ENCODE assay signal across 9 mouse cellular contexts in genomic region chr11:3348576-3349342, GRCm38 (mm10). TPM values are rescaled to one million over a fixed set of nuclear protein-coding genes. Genes with fewer than 3 reads are reported as not detected.
A peak's percentile ranks its signal among the peaks of the same experiment; 100 is the strongest.
DNase-seq lines count a peak whose midpoint lies in the region; ATAC-seq and TF ChIP-seq lines count a peak whose summit lies in the region.
"Had no signal": no experiment of that assay in that cellular context is flagged by ENCODE, and none has a peak within 500 bp of the region (broad histone marks: within the 10 kb centered on the region; RNA-seq: fewer than 3 reads in every experiment).

No protein-coding gene starts in this region.

- no peak for TF ChIP-seq EP300 in CH12.LX (IDR thresholded peaks at IDR 0.05; ENCODE audit: low read length)

- no peaks in the 10 kb centered on the region for H3K79me2 ChIP-seq in CH12.LX (replicated peaks; ENCODE audit: control insufficient read depth, extremely low read depth, insufficient read depth, poor library complexity, severe bottlenecking)
- H3K79me2 ChIP-seq in myocyte (ENCODE audit: control insufficient read depth, insufficient read depth) = no peaks in the 10 kb centered on the region

- H3K4me1 ChIP-seq in CH12.LX (ENCODE audit: control insufficient read depth in 1 of 2, insufficient read depth in 2 of 2) = peaks cover 0 to 36% of the 10 kb centered on the region in 2 experiments; a peak in 2 of 4 replicates
- H3K4me1 ChIP-seq in embryonic facial prominence, embryonic 10.5 days = peaks cover 33% of the 10 kb centered on the region
- no peaks in the 10 kb centered on the region for H3K4me1 ChIP-seq in forebrain, embryonic 15.5 days

- TF ChIP-seq CTCF in CH12.LX (conservative IDR thresholded peaks at IDR 0.05 in 1 of 2, IDR thresholded peaks at IDR 0.05 in 1 of 2; ENCODE audit: low read depth in 2 of 2, low read length in 2 of 2) = no peak

- no peaks in the 10 kb centered on the region for H3K27me3 ChIP-seq in CH12.LX (replicated peaks)
- H3K27me3 ChIP-seq in embryonic facial prominence, embryonic 10.5 days (replicated peaks; ENCODE audit: low read depth, poor library complexity, severe bottlenecking) = no peaks in the 10 kb centered on the region
- H3K27me3 ChIP-seq in myocyte (ENCODE audit: control insufficient read depth, insufficient read depth, insufficient read length) = no peaks in the 10 kb centered on the region
- H3K27me3 ChIP-seq in forebrain, embryonic 15.5 days = no peaks in the 10 kb centered on the region
- H3K27me3 ChIP-seq: liver, embryonic 15.5 days had no signal

- TF ChIP-seq POLR2A in CH12.LX (IDR thresholded peaks at IDR 0.05; ENCODE audit: low read depth, low read length) = no peak
- TF ChIP-seq POLR2A in myocyte (IDR thresholded peaks at IDR 0.05; ENCODE audit: insufficient read length, low read depth) = no peak

- H3K4me3 ChIP-seq in CH12.LX (replicated peaks in 1 of 3; ENCODE audit: low read depth in 2 of 3, low read length in 2 of 3, poor library complexity in 1 of 3) (no peak overlapping the region), myocyte (no peak overlapping the region)
- peak overlapping the region; percentile 19; the same call in 1 of the 2 replicates for H3K4me3 ChIP-seq in embryonic facial prominence, embryonic 10.5 days
- H3K4me3 ChIP-seq in forebrain, embryonic 15.5 days = no peak overlapping the region
- H3K4me3 ChIP-seq: liver, embryonic 15.5 days had no signal

- peaks cover 3% of the 10 kb centered on the region for H3K9me3 ChIP-seq in CH12.LX (replicated peaks; ENCODE audit: low read length)
- H3K9me3 ChIP-seq in embryonic facial prominence, embryonic 10.5 days = no peaks in the 10 kb centered on the region
- H3K9me3 ChIP-seq in forebrain, embryonic 15.5 days = no peaks in the 10 kb centered on the region
- H3K9me3 ChIP-seq: liver, embryonic 15.5 days had no signal

- peaks cover 70 to 94% of the 10 kb centered on the region in 2 experiments for H3K36me3 ChIP-seq in CH12.LX (replicated peaks in 1 of 2; ENCODE audit: control insufficient read depth in 1 of 2, insufficient read depth in 1 of 2, low read length in 1 of 2)
- H3K36me3 ChIP-seq in embryonic facial prominence, embryonic 10.5 days (replicated peaks) = peaks cover 85% of the 10 kb centered on the region
- H3K36me3 ChIP-seq in myocyte (ENCODE audit: control insufficient read depth, insufficient read depth) = peaks cover 11% of the 10 kb centered on the region
- peaks cover 56% of the 10 kb centered on the region for H3K36me3 ChIP-seq in forebrain, embryonic 15.5 days

- 18% methylated on average over 6 of the region's 6 CpGs for WGBS in embryonic facial prominence, embryonic 10.5 days
- 49% methylated on average over 6 of the region's 6 CpGs for WGBS in forebrain, embryonic 15.5 days

- in situ Hi-C loops in CH12.LX (cut with MboI; ENCODE audit: low pct_ligation_motif_present, low pct_unique_long_range_greater_than_20kb, low sequenced_read_pairs) = no loop called here

- DNase-seq in gastrocnemius, postnatal 14 days = peak; percentile 46
- no peak for DNase-seq in gastrocnemius, postnatal 25 days
- DNase-seq in CH12.LX (ENCODE audit: extremely low read depth) = peak; percentile 33
- DNase-seq in embryonic facial prominence, embryonic 10.5 days (ENCODE audit: low spot score) = peak; percentile 76
- DNase-seq in kidney, postnatal 25 days = peak; percentile 63 to 71
- DNase-seq in spleen, adult 12 weeks (ENCODE audit: low spot score) = no peak

- TF ChIP-seq RAD21 in CH12.LX (IDR thresholded peaks at IDR 0.05; ENCODE audit: low read depth, low read length) = no peak

- dilution Hi-C loops in CH12.LX (cut with MboI; ENCODE audit: extremely low pct_ligation_motif_present, extremely low pct_unique_long_range_greater_than_20kb, low sequenced_read_pairs) = no loop called here

- no peak overlapping the region for H3K9ac ChIP-seq in CH12.LX (ENCODE audit: insufficient read depth, low read depth)
- no peak overlapping the region for H3K9ac ChIP-seq in forebrain, embryonic 15.5 days (replicated peaks)
- H3K9ac ChIP-seq: liver, embryonic 15.5 days had no signal

- H3K4me2 ChIP-seq in CH12.LX (ENCODE audit: insufficient read depth, low read depth, poor library complexity, severe bottlenecking) (no peak overlapping the region), myocyte (ENCODE audit: low read depth) (peak overlapping the region; percentile 71)
- H3K4me2 ChIP-seq in forebrain, embryonic 15.5 days (replicated peaks) = no peak overlapping the region
- H3K4me2 ChIP-seq: liver, embryonic 15.5 days had no signal

- no peak overlapping the region for H3K27ac ChIP-seq in CH12.LX (ENCODE audit: insufficient read depth, low read depth)
- H3K27ac ChIP-seq in embryonic facial prominence, embryonic 10.5 days (replicated peaks) = peak overlapping the region; percentile 77
- no peak overlapping the region for H3K27ac ChIP-seq in forebrain, embryonic 15.5 days (replicated peaks)
- H3K27ac ChIP-seq: liver, embryonic 15.5 days had no signal

- ATAC-seq in forebrain, embryonic 15.5 days (replicated peaks) = no peak

- H3ac ChIP-seq in myocyte (ENCODE audit: control insufficient read depth, insufficient read length) = no peak overlapping the region

- intact Hi-C loops in gastrocnemius, postnatal 14 days (cut with DNase I; ENCODE audit: low total_unique reads) = loop anchor here (5.0 kb wide), 1 partner anchor 64 kb away; no protein-coding TSS in a partner anchor

TF ChIP-seq in CH12.LX, 34 proteins besides CTCF, POLR2A, EP300 and RAD21:
- TF ChIP-seq CHD2 (IDR thresholded peaks at IDR 0.05; ENCODE audit: low read length) (0 out of 2 replicates have a peak, but pooled peaks have one; percentile 50), MAZ (IDR thresholded peaks at IDR 0.05; ENCODE audit: low read depth, low read length) (no peak)

TF ChIP-seq in myocyte, 11 proteins besides CTCF, POLR2A, EP300 and RAD21:
- TF ChIP-seq MYOD1 (IDR thresholded peaks at IDR 0.05; ENCODE audit: control insufficient read depth in 1 of 3, insufficient read length in 2 of 3, low read depth in 2 of 3) (no peak), POLR2AphosphoS2 (IDR thresholded peaks at IDR 0.05; ENCODE audit: insufficient read length, low read depth) (peak; percentile 24), CEBPB (IDR thresholded peaks at IDR 0.05; ENCODE audit: insufficient read depth, poor library complexity, severe bottlenecking) (no peak), TCF12 (IDR thresholded peaks at IDR 0.05; ENCODE audit: insufficient read depth, poor library complexity, severe bottlenecking) (no peak), SRF (IDR thresholded peaks at IDR 0.05; ENCODE audit: control insufficient read depth, insufficient read length, low read depth) (no peak), REST (IDR thresholded peaks at IDR 0.05; ENCODE audit: insufficient read depth, insufficient read length) (no peak), E2F4 (IDR thresholded peaks at IDR 0.05; ENCODE audit: insufficient read depth) (no peak)
TF ChIP-seq in myocyte: peak in this region for 1.

RNA-seq across cellular contexts. Expression of gene Pik3ip1, which starts 18.6 kb away (rescaled TPM):
- 10 to 100 TPM; 10.4 to 13.0 TPM for total RNA-seq in gastrocnemius, postnatal 14 days (2021)
- total RNA-seq in gastrocnemius, postnatal 25 days (2021) = 10 to 100 TPM; 15.3 to 17.7 TPM
- total RNA-seq in CH12.LX (2012; rRNA removed) (1.3 and 2.6 TPM in 2 replicates), CH12.LX (2014; rRNA removed) (0.39 and 0.80 TPM in 2 replicates)
- polyA plus RNA-seq in CH12.LX (2012; ENCODE audit: insufficient read length, low read depth) (1.3 and 1.9 TPM in 2 replicates), myocyte (2012; fragmentation: generic; extraction: Trizol) (5.8 TPM)
- 7.3 and 11.2 TPM in 2 replicates for polyA plus RNA-seq in embryonic facial prominence, embryonic 10.5 days (2016; fragmentation: Nextera tagmentation; extraction: Ambion mirVana)
- polyA plus RNA-seq in forebrain, embryonic 15.5 days (2015; fragmentation: Nextera tagmentation; extraction: Ambion mirVana) = 34.4 and 36.6 TPM in 2 replicates

Comparison
In these comparisons a context has a peak if more than half of its experiments do, and no peak if none do; other contexts are left out.
1. DNase-seq: peak in gastrocnemius, postnatal 14 days (single experiment), CH12.LX (single experiment), embryonic facial prominence, embryonic 10.5 days (single experiment) and kidney, postnatal 25 days (2 of 2); none in gastrocnemius, postnatal 25 days (single experiment) and spleen, adult 12 weeks (single experiment).